Mouse (Mus musculus): Measurements from ENCODE around the gene Cops3. TPM values are rescaled to one million over a fixed set of nuclear protein-coding genes. Genes with fewer than 3 reads are reported as not detected.

Cops3 gene
- polyA plus RNA-seq, 1 experiment, result 56.9 TPM

DNA sequence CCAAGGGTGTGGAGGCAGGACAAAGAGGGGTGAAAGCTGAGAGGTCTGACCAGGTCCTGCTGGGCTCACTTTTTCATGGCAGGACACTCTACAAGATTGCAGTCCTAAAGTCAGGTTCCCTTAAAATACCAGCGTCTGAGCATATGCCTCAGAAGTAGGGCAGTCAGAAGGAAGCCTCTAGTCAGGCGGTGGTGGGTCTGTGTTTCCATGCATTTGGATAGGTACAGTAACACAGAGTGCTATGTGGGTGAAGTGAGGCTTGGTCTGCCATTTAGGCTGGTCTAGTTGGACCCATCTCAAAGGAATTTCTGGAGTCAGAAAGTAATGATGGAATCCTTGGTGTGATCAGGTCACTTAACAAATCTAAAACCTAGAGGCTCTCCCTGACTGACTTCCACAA, 70.3 kb downstream of the Cops3 start:
- H3K36me3 ChIP-seq (ENCODE audit: control insufficient read depth, insufficient read depth, low read length), result peaks cover 2% of the 10 kb centered on the region
- H3K4me3 ChIP-seq (ENCODE audit: control insufficient read depth, low read depth, low read length), result no peak overlapping the region
- TF ChIP-seq POLR2A (IDR thresholded peaks at IDR 0.05; ENCODE audit: control insufficient read depth, low read depth, low read length) (no peak), CTCF (IDR thresholded peaks at IDR 0.05; ENCODE audit: control insufficient read depth, insufficient read depth, insufficient replicate concordance, low read depth, low read length) (no peak)

More for the DNA sequence above, 70.3 kb downstream of the Cops3 start:
- H3K27me3 ChIP-seq (ENCODE audit: control insufficient read depth, insufficient read depth, low read length), result no peaks in the 10 kb centered on the region
- H3K4me1 ChIP-seq (ENCODE audit: control insufficient read depth, insufficient read depth, low read length), result 0 out of 2 replicates have a peak, but pooled peaks cover 2% of the 10 kb centered on the region
- no peak overlapping the region for H3K27ac ChIP-seq (ENCODE audit: control insufficient read depth, insufficient read depth, low read depth, low read length)

Other genes starting within 250 kb of the Cops3 start
- gene Olfr223, start 246.5 kb downstream of the Cops3 start, polyA plus RNA-seq (2012; rRNA removed), result not detected in 2 replicates
- gene Mprip, start 178.5 kb downstream of the Cops3 start, polyA plus RNA-seq (2012; rRNA removed), result 237 and 246 TPM in 2 replicates
- 101 and 110 TPM in 2 replicates for gene Pld6, start 52.2 kb downstream of the Cops3 start, polyA plus RNA-seq (2012; rRNA removed)
- gene Flcn, start 29.8 kb downstream of the Cops3 start, polyA plus RNA-seq (2012; rRNA removed), result 20.0 and 20.3 TPM in 2 replicates
- gene Nt5m, start 391 bp downstream of the Cops3 start, polyA plus RNA-seq (2012; rRNA removed), result 97.1 and 100 TPM in 2 replicates
- 74.5 and 78.5 TPM in 2 replicates for gene Med9, start 108.4 kb upstream of the Cops3 start, polyA plus RNA-seq (2012; rRNA removed)
- gene Rasd1, start 125.1 kb upstream of the Cops3 start, polyA plus RNA-seq (2012; rRNA removed), result 7.8 and 8.9 TPM in 2 replicates
- 40.0 and 41.5 TPM in 2 replicates for gene Pemt, start 206.7 kb upstream of the Cops3 start, polyA plus RNA-seq (2012; rRNA removed)

Data from testis, adult 2 months (tissue).